Comparison of ENCODE assay signal across 17 mouse cellular contexts in the genomic region with DNA sequence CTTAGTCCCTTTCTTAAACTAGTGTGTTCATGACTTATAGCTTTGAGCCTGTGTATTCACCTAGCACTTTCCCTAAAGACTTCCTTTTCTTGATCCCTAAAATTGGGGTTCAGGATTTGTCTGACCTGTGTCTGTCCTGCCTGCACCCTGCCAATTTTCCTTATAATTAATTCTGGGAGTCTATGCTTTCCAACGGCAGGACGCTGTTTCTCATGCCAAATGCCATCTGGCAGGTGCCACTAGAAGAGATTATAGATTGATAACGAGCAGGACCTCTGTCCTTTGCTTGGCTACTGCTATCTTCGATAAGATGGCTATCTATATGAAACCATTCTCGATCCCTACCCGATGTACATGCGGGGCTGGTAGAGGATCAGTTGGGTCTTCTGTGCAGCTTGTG.
"Had no signal": no experiment of that assay in that cellular context is flagged by ENCODE, and none has a peak within 500 bp of the region (broad histone marks: within the 10 kb centered on the region; RNA-seq: fewer than 3 reads in every experiment).

No protein-coding gene starts in this region.

- ATAC-seq: midbrain, embryonic 16.5 days had no signal

- H3K27ac ChIP-seq: liver, embryonic 14.5 days; midbrain, embryonic 12.5 days; neural tube, embryonic 13.5 days; neural tube, embryonic 15.5 days had no signal

- H3K9me3 ChIP-seq: midbrain, embryonic 10.5 days; midbrain, embryonic 12.5 days; neural tube, embryonic 13.5 days; neural tube, embryonic 15.5 days had no signal

- H3K4me2 ChIP-seq: lung, embryonic 14.5 days; midbrain, embryonic 12.5 days; neural tube, embryonic 13.5 days; neural tube, embryonic 15.5 days had no signal

- H3K27me3 ChIP-seq: neural tube, embryonic 13.5 days; neural tube, embryonic 15.5 days had no signal

- H3K4me3 ChIP-seq: midbrain, embryonic 10.5 days; midbrain, embryonic 12.5 days; myocyte; neural tube, embryonic 13.5 days; neural tube, embryonic 15.5 days had no signal

- DNase-seq: lung, adult 18-20 months; lung, embryonic 14.5 days; lung, postnatal 10 days; lung, postnatal 4 days; midbrain, embryonic 14.5 days; right cerebral cortex, postnatal 14 days; spleen, adult 18-20 months; thymus, adult 18-20 months; thymus, postnatal 14 days; thymus, postnatal 36 days had no signal

- H3K36me3 ChIP-seq: midbrain, embryonic 10.5 days; midbrain, embryonic 12.5 days; neural tube, embryonic 13.5 days; neural tube, embryonic 15.5 days had no signal

- H3K9ac ChIP-seq: liver, embryonic 14.5 days; lung, embryonic 14.5 days; midbrain, embryonic 12.5 days; neural tube, embryonic 13.5 days; neural tube, embryonic 15.5 days had no signal
